Mouse (Mus musculus): Measurements from ENCODE around the gene Kcnj9. TPM values are rescaled to one million over a fixed set of nuclear protein-coding genes. Genes with fewer than 3 reads are reported as not detected.

Gene Kcnj9
- polyA plus RNA-seq, 1 experiment from 2014 or later = 0.07 TPM

DNA sequence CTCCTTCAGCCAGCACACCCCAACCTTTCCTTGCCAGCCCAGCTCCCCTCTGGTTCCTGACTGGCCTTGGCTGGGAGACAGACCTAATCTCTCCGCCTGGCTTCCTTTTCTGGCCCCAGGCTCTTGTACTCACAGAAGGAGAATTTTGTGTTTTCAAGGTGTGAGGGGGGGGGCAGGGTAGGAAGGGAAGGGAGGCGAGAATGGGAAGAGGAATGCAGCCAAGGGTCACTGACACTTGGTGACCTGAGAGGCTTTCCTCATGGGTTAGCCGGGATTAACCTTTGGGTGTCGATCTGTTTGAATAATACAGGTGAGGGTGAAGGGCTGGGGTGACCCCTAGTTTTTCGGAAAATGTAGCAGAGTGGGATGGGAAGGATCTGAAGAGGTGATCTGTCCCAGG lies 55.0 kb downstream of the Kcnj9 start:
- H3K4me1 ChIP-seq (replicated peaks; ENCODE audit: control insufficient read depth, insufficient read depth) = no peaks in the 10 kb centered on the region
- no peak overlapping the region for H3K4me3 ChIP-seq (ENCODE audit: low read depth, low read length)
- H3K9ac ChIP-seq (ENCODE audit: low read length) = no peak overlapping the region
- H3K9me3 ChIP-seq (ENCODE audit: control insufficient read depth, low read length) = no peaks in the 10 kb centered on the region
- no peak for ATAC-seq (ENCODE audit: low FRiP score, low TSS enrichment)
- no peak for DNase-seq (ENCODE audit: low spot score)
- H3K36me3 ChIP-seq (ENCODE audit: control insufficient read depth, insufficient read depth, low read length) = no peaks in the 10 kb centered on the region; the same call in 1 of the 2 replicates
- WGBS = 57% methylated on average over 5 of the region's 5 CpGs
- H3K27me3 ChIP-seq (ENCODE audit: control insufficient read depth, insufficient read depth, low read length) = no peaks in the 10 kb centered on the region
- no peak overlapping the region for H3K4me2 ChIP-seq (replicated peaks; ENCODE audit: low read depth)
- H3K27ac ChIP-seq (replicated peaks) = no peak overlapping the region
- no peak for TF ChIP-seq CTCF (IDR thresholded peaks at IDR 0.05; ENCODE audit: low read depth)
- no peak for TF ChIP-seq EP300 (optimal IDR thresholded peaks at IDR 0.05)

DNA sequence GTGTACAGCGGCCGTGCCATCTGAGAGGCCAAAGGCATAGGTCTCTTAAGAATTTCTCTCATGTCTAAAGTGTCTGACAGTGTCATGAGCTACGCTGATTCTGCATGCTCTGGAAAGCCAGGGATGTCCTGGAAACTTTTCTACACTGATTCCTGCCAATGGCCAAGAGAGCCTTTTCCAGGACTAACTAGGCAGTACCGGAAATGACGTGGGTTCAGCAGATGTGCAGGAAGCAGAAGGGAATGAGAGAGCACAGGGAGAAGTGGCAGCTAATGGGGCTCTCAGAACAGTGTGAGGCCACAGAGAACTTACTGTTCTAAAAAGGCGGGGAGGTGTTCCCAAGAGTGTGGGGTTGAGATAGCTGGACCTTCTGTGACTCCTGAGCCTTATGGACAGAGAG lies 55.7 kb downstream of the Kcnj9 start:
- Histone ChIP-seq H3K27me3 (ENCODE audit: control insufficient read depth, insufficient read depth, low read length) (no peaks in the 10 kb centered on the region), H3K9ac (ENCODE audit: low read length) (no peak overlapping the region), H3K4me2 (replicated peaks; ENCODE audit: low read depth) (no peak overlapping the region), H3K9me3 (ENCODE audit: control insufficient read depth, low read length) (no peaks in the 10 kb centered on the region), H3K36me3 (ENCODE audit: control insufficient read depth, insufficient read depth, low read length) (no peaks in the 10 kb centered on the region; the same call in 1 of the 2 replicates), H3K27ac (replicated peaks) (no peak overlapping the region), H3K4me3 (ENCODE audit: low read depth, low read length) (no peak overlapping the region), H3K4me1 (replicated peaks; ENCODE audit: control insufficient read depth, insufficient read depth) (no peaks in the 10 kb centered on the region)
- no peak for ATAC-seq (ENCODE audit: low FRiP score, low TSS enrichment)
- no peak for DNase-seq (ENCODE audit: low spot score)
- WGBS = 89% methylated on average over 6 of the region's 6 CpGs
- TF ChIP-seq EP300 (optimal IDR thresholded peaks at IDR 0.05) (no peak), CTCF (IDR thresholded peaks at IDR 0.05; ENCODE audit: low read depth) (no peak)

DNA sequence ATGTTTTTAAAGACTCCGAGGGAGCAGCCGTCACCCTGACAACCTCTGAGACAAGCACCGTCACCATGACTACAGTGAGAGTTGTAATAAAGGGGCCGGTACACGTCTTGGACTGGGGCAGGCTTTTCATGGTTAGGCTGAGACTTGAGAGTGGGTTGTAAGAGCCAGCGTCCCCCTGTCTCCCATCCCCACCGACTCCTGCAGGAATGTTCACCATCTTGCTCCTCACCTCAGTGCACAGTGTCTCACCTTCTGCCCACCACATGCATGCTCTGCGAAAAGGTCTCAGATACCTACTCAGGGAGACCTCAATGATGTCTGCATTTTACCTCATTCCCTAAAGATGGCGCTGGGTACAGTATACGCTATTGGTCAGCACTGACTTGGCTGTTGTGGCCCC lies 57.4 kb downstream of the Kcnj9 start:
- no peak overlapping the region for H3K27ac ChIP-seq (replicated peaks)
- TF ChIP-seq CTCF (IDR thresholded peaks at IDR 0.05; ENCODE audit: low read depth) (no peak), EP300 (optimal IDR thresholded peaks at IDR 0.05) (no peak)
- no peak overlapping the region for H3K4me3 ChIP-seq (ENCODE audit: low read depth, low read length)
- H3K27me3 ChIP-seq (ENCODE audit: control insufficient read depth, insufficient read depth, low read length) = no peaks in the 10 kb centered on the region
- ATAC-seq (ENCODE audit: low FRiP score, low TSS enrichment) = no peak
- H3K9ac ChIP-seq (ENCODE audit: low read length) = no peak overlapping the region
- 63% methylated on average over 10 of the region's 10 CpGs for WGBS
- DNase-seq (ENCODE audit: low spot score) = no peak
- H3K4me1 ChIP-seq (replicated peaks; ENCODE audit: control insufficient read depth, insufficient read depth) = no peaks in the 10 kb centered on the region
- no peaks in the 10 kb centered on the region for H3K36me3 ChIP-seq (ENCODE audit: control insufficient read depth, insufficient read depth, low read length)
- no peaks in the 10 kb centered on the region for H3K9me3 ChIP-seq (ENCODE audit: control insufficient read depth, low read length)
- H3K4me2 ChIP-seq (replicated peaks; ENCODE audit: low read depth) = no peak overlapping the region

- no peak for ATAC-seq (ENCODE audit: low FRiP score, low TSS enrichment)
- Histone ChIP-seq H3K9me3 (ENCODE audit: control insufficient read depth, low read length) (no peaks in the 10 kb centered on the region), H3K4me3 (ENCODE audit: low read depth, low read length) (no peak overlapping the region), H3K9ac (ENCODE audit: low read length) (no peak overlapping the region), H3K4me1 (replicated peaks; ENCODE audit: control insufficient read depth, insufficient read depth) (no peaks in the 10 kb centered on the region), H3K36me3 (ENCODE audit: control insufficient read depth, insufficient read depth, low read length) (no peaks in the 10 kb centered on the region), H3K27ac (replicated peaks) (no peak overlapping the region), H3K4me2 (replicated peaks; ENCODE audit: low read depth) (no peak overlapping the region), H3K27me3 (ENCODE audit: control insufficient read depth, insufficient read depth, low read length) (no peaks in the 10 kb centered on the region)
- TF ChIP-seq CTCF (IDR thresholded peaks at IDR 0.05; ENCODE audit: low read depth) (no peak), EP300 (optimal IDR thresholded peaks at IDR 0.05) (no peak)
- DNase-seq (ENCODE audit: low spot score) = no peak
- 75% methylated on average over 3 of the region's 3 CpGs for WGBS
Measured at GRCm38 (mm10) chr1:172271208-172271607, 57.9 kb downstream of the Kcnj9 start.

Other genes starting within 250 kb of the Kcnj9 start
- 89.6 and 90.8 TPM in 2 replicates for gene Copa, start 246.8 kb downstream of the Kcnj9 start, polyA plus RNA-seq (2015; fragmentation: Nextera tagmentation; extraction: Ambion mirVana)
- gene Ncstn, start 246.5 kb downstream of the Kcnj9 start, polyA plus RNA-seq (2015; fragmentation: Nextera tagmentation; extraction: Ambion mirVana) = 79.3 and 84.2 TPM in 2 replicates
- 82.9 and 92.0 TPM in 2 replicates for gene Pex19, start 202.6 kb downstream of the Kcnj9 start, polyA plus RNA-seq (2015; fragmentation: Nextera tagmentation; extraction: Ambion mirVana)
- 57.0 and 59.8 TPM in 2 replicates for gene Dcaf8, start 181.2 kb downstream of the Kcnj9 start, polyA plus RNA-seq (2015; fragmentation: Nextera tagmentation; extraction: Ambion mirVana)
- gene Pea15a, start 122.5 kb downstream of the Kcnj9 start, polyA plus RNA-seq (2015; fragmentation: Nextera tagmentation; extraction: Ambion mirVana) = 79.4 and 81.6 TPM in 2 replicates
- gene Casq1, start 109.5 kb downstream of the Kcnj9 start, polyA plus RNA-seq (2015; fragmentation: Nextera tagmentation; extraction: Ambion mirVana) = 9.8 and 9.9 TPM in 2 replicates
- gene Atp1a4, start 70.9 kb downstream of the Kcnj9 start, polyA plus RNA-seq (2015; fragmentation: Nextera tagmentation; extraction: Ambion mirVana) = not detected in 2 replicates
- 19.1 and 19.5 TPM in 2 replicates for gene Igsf8, start 67.7 kb downstream of the Kcnj9 start, polyA plus RNA-seq (2015; fragmentation: Nextera tagmentation; extraction: Ambion mirVana)
- gene Atp1a2, start 31.3 kb downstream of the Kcnj9 start, polyA plus RNA-seq (2015; fragmentation: Nextera tagmentation; extraction: Ambion mirVana) = 3.1 and 4.1 TPM in 2 replicates
- gene Kcnj10, start 11.9 kb upstream of the Kcnj9 start, polyA plus RNA-seq (2015; fragmentation: Nextera tagmentation; extraction: Ambion mirVana) = 0.17 and 0.25 TPM in 2 replicates
- 3.6 and 3.8 TPM in 2 replicates for gene Pigm, start 47.2 kb upstream of the Kcnj9 start, polyA plus RNA-seq (2015; fragmentation: Nextera tagmentation; extraction: Ambion mirVana)
- 1.8 TPM in 2 replicates for gene Slamf9, start 146.0 kb upstream of the Kcnj9 start, polyA plus RNA-seq (2015; fragmentation: Nextera tagmentation; extraction: Ambion mirVana)
- gene Igsf9, start 152.5 kb upstream of the Kcnj9 start, polyA plus RNA-seq (2015; fragmentation: Nextera tagmentation; extraction: Ambion mirVana) = 16.7 and 19.9 TPM in 2 replicates
- 564 and 594 TPM in 2 replicates for gene Tagln2, start 170.7 kb upstream of the Kcnj9 start, polyA plus RNA-seq (2015; fragmentation: Nextera tagmentation; extraction: Ambion mirVana)
- 4.6 and 5.4 TPM in 2 replicates for gene Cfap45, start 191.5 kb upstream of the Kcnj9 start, polyA plus RNA-seq (2015; fragmentation: Nextera tagmentation; extraction: Ambion mirVana)
- 19.2 and 22.7 TPM in 2 replicates for gene Vsig8, start 226.6 kb upstream of the Kcnj9 start, polyA plus RNA-seq (2015; fragmentation: Nextera tagmentation; extraction: Ambion mirVana)